Comparison of ENCODE assay signal across 26 mouse cellular contexts in the genomic region with DNA sequence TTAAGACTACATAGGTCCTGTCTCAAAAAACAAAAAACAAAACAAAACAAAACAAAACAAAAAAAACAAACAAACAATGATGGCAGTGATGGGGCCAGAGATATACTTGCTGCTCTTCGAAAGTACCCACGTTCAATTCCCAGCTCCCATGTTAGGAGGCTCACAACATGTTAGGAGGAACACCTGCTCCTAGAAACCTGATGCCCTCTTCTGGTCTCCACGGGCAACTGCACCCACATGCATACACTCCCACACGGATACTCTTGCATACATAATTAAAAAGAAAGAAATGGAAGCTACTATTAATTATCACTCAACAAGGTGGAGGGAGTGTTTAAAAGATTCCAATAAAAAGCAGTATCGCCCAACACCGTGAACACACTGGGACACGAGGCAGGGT. TPM values are rescaled to one million over a fixed set of nuclear protein-coding genes. Genes with fewer than 3 reads are reported as not detected.
DNase-seq lines count a peak whose midpoint lies in the region; ATAC-seq and TF ChIP-seq lines count a peak whose summit lies in the region.
"Had no signal": no experiment of that assay in that cellular context is flagged by ENCODE, and none has a peak within 500 bp of the region (broad histone marks: within the 10 kb centered on the region; RNA-seq: fewer than 3 reads in every experiment).

No protein-coding gene starts in this region.

- no peak overlapping the region for H3K9ac ChIP-seq in lung, postnatal 0 days (replicated peaks; ENCODE audit: low read depth)
- no peak overlapping the region for H3K9ac ChIP-seq in stomach, postnatal 0 days (ENCODE audit: low read length)
- H3K9ac ChIP-seq: embryonic facial prominence, embryonic 12.5 days; forebrain, embryonic 13.5 days; hindbrain, embryonic 14.5 days; liver, embryonic 13.5 days; stomach, embryonic 15.5 days had no signal

- CTCF ChIA-PET in Patski (lab: Charles Lee) = interaction anchor here (1.5 kb wide), 1 partner anchor 44 kb away, joined by 4 read pairs; no protein-coding TSS in a partner anchor

- TF ChIP-seq CTCF in layer of hippocampus, adult 2 months (conservative IDR thresholded peaks at IDR 0.05) = peak; percentile 49
- peak; percentile 10; the same call in 1 of the 2 replicates for TF ChIP-seq CTCF in lung, postnatal 0 days (IDR thresholded peaks at IDR 0.05)
- TF ChIP-seq CTCF in Patski (IDR thresholded peaks at IDR 0.05) = peak; percentile 37
- peak; percentile 41 for TF ChIP-seq CTCF in stomach, postnatal 0 days (IDR thresholded peaks at IDR 0.05; ENCODE audit: low read depth)

- no peaks in the 10 kb centered on the region for H3K4me1 ChIP-seq in lung, postnatal 0 days (ENCODE audit: insufficient read depth, low read depth, low read length)
- no peaks in the 10 kb centered on the region for H3K4me1 ChIP-seq in stomach, postnatal 0 days (replicated peaks; ENCODE audit: control insufficient read depth, insufficient read depth)
- H3K4me1 ChIP-seq: limb, embryonic 10.5 days; stomach, embryonic 15.5 days had no signal

- no peaks in the 10 kb centered on the region for H3K9me3 ChIP-seq in lung, postnatal 0 days (ENCODE audit: low read length)
- no peaks in the 10 kb centered on the region for H3K9me3 ChIP-seq in stomach, postnatal 0 days (ENCODE audit: control insufficient read depth, low read length)
- H3K9me3 ChIP-seq: limb, embryonic 10.5 days; stomach, embryonic 15.5 days had no signal

- ATAC-seq in lung, postnatal 0 days = no peak
- no peak for ATAC-seq in Patski
- no peak for ATAC-seq in stomach, postnatal 0 days (ENCODE audit: low FRiP score, low TSS enrichment)
- ATAC-seq: activated CD4-positive, CD25-positive, alpha-beta regulatory T cell, adult 4 months; forebrain, embryonic 13.5 days; inflammation-experienced regulatory T-cells, adult 6 months had no signal

- POLR2A ChIA-PET in Patski (lab: Charles Lee) = no interaction called here

- TF ChIP-seq EP300 in lung, postnatal 0 days (IDR thresholded peaks at IDR 0.05) = no peak
- TF ChIP-seq EP300 in stomach, postnatal 0 days (optimal IDR thresholded peaks at IDR 0.05) = no peak

- no peak overlapping the region for H3K4me2 ChIP-seq in lung, postnatal 0 days (replicated peaks; ENCODE audit: low read depth, low read length)
- H3K4me2 ChIP-seq in stomach, postnatal 0 days (replicated peaks; ENCODE audit: low read depth) = no peak overlapping the region
- H3K4me2 ChIP-seq: embryonic facial prominence, embryonic 12.5 days; forebrain, embryonic 13.5 days; hindbrain, embryonic 14.5 days; liver, embryonic 13.5 days; midbrain, embryonic 11.5 days; stomach, embryonic 15.5 days had no signal

- DNase-seq in layer of hippocampus, adult 2 months (ENCODE audit: low spot score in 2 of 2) = no peak
- no peak for DNase-seq in layer of hippocampus, postnatal 25 days (ENCODE audit: extremely low spot score in 1 of 2, low spot score in 1 of 2)
- DNase-seq in lung, postnatal 0 days (ENCODE audit: low spot score) = no peak
- no peak for DNase-seq in lung, postnatal 10 days
- DNase-seq in Patski (ENCODE audit: low read depth, low spot score) = no peak
- DNase-seq in stomach, postnatal 0 days (ENCODE audit: low spot score) = no peak
- DNase-seq in layer of hippocampus, postnatal 14 days (ENCODE audit: low spot score in 2 of 2) = no peak
- DNase-seq: B cell, adult 2 months; cerebellum, adult 2 months; cerebellum, postnatal 25 days; heart, postnatal 4 days; kidney, adult 8-10 months; kidney, postnatal 14 days; liver, embryonic 13.5 days; thymus, adult 18-20 months; thymus, postnatal 36 days had no signal

- no peak overlapping the region for H3K4me3 ChIP-seq in layer of hippocampus, adult 2 months
- no peak overlapping the region for H3K4me3 ChIP-seq in lung, postnatal 0 days (ENCODE audit: low read depth, low read length)
- no peak overlapping the region for H3K4me3 ChIP-seq in stomach, postnatal 0 days (ENCODE audit: low read depth, low read length)
- H3K4me3 ChIP-seq: embryonic facial prominence, embryonic 12.5 days; forebrain, embryonic 13.5 days; heart, embryonic 10.5 days; limb, embryonic 10.5 days; liver, embryonic 13.5 days; stomach, embryonic 15.5 days had no signal

- H3K27me3 ChIP-seq in lung, postnatal 0 days (replicated peaks; ENCODE audit: insufficient read depth, low read length) = no peaks in the 10 kb centered on the region
- H3K27me3 ChIP-seq in Patski = no peaks in the 10 kb centered on the region
- no peaks in the 10 kb centered on the region for H3K27me3 ChIP-seq in stomach, postnatal 0 days (ENCODE audit: control insufficient read depth, insufficient read depth, low read length)
- H3K27me3 ChIP-seq: CH12.LX; embryonic facial prominence, embryonic 12.5 days; forebrain, embryonic 13.5 days; liver, embryonic 13.5 days; stomach, embryonic 15.5 days had no signal

- no peaks in the 10 kb centered on the region for H3K36me3 ChIP-seq in lung, postnatal 0 days (ENCODE audit: insufficient read depth, low read length)
- peaks cover 9% of the 10 kb centered on the region; the same call in 1 of the 2 replicates for H3K36me3 ChIP-seq in stomach, postnatal 0 days (ENCODE audit: control insufficient read depth, insufficient read depth, low read length)

- in situ Hi-C loops in Patski (cut with MboI; ENCODE audit: low pct_unique_long_range_greater_than_20kb) = no loop called here

- 99% methylated on average over 7 of the region's 7 CpGs for WGBS in lung, postnatal 0 days
- 96% methylated on average over 7 of the region's 7 CpGs for WGBS in stomach, postnatal 0 days

- H3K27ac ChIP-seq in layer of hippocampus, adult 2 months = no peak overlapping the region
- no peak overlapping the region for H3K27ac ChIP-seq in lung, postnatal 0 days (ENCODE audit: low read length)
- no peak overlapping the region for H3K27ac ChIP-seq in stomach, postnatal 0 days (replicated peaks)
- H3K27ac ChIP-seq: embryonic facial prominence, embryonic 12.5 days; forebrain, embryonic 13.5 days; heart, embryonic 10.5 days; hindbrain, embryonic 14.5 days; limb, embryonic 10.5 days; liver, embryonic 13.5 days; stomach, embryonic 15.5 days had no signal

RNA-seq across cellular contexts. Expression of a gene that starts 20.3 kb away (rescaled TPM):
- 10 to 100 TPM; 78.9 to 80.9 TPM for total RNA-seq in layer of hippocampus, adult 2 months (2021)
- total RNA-seq in layer of hippocampus, postnatal 25 days (2021) = 10 to 100 TPM; 72.8 to 78.3 TPM
- polyA plus RNA-seq in lung, postnatal 0 days (2015; fragmentation: Nextera tagmentation; extraction: Ambion mirVana) = 13.5 and 14.5 TPM in 2 replicates
- 11.3 TPM for polyA plus RNA-seq in Patski (2021)
- polyA plus RNA-seq in stomach, postnatal 0 days (2015; fragmentation: Nextera tagmentation; extraction: Ambion mirVana) = 34.4 and 38.5 TPM in 2 replicates
- 10 to 100 TPM; 78.7 to 80.0 TPM for total RNA-seq in layer of hippocampus, postnatal 14 days (2021)
